Mouse (Mus musculus): ENCODE measurements at regions not wholly inside any gene's neighbourhood (a gene's known extent, or its start where the extent isn't known, plus 50 kb on each side); places are given as distances from the start of the nearest gene placed in this dataset.

DNA sequence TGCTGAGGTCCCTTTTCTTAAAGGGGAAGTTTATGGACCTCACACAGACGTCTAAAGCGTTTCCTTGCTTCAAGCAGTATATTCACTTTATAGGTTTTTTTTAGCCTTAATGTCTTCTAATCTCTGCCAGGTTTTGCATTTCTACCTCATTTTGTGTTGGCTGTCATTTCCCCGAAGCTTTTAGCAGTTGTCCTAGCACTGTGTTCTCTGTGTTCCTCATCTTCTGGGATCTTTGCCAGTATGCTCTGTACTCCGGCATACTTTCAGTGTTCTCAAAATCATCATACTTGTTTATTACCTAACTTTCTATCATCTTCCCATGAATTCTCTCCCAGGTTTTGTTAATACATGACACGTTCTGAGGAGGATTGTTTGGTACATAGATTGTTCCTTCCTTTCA, 333.5 kb upstream of the Lsamp start:
- no peak for DNase-seq

GRCm38 (mm10) chr16:39667905-39668304, 316.3 kb upstream of the Lsamp start:
- DNase-seq: no peak

- no peak for DNase-seq
These were observed 311.8 kb upstream of the Lsamp start for GRCm38 (mm10) chr16:39672096-39672985.

- DNase-seq: no peak
These were observed 308.4 kb upstream of the Lsamp start for GRCm38 (mm10) chr16:39675775-39676174.

DNA sequence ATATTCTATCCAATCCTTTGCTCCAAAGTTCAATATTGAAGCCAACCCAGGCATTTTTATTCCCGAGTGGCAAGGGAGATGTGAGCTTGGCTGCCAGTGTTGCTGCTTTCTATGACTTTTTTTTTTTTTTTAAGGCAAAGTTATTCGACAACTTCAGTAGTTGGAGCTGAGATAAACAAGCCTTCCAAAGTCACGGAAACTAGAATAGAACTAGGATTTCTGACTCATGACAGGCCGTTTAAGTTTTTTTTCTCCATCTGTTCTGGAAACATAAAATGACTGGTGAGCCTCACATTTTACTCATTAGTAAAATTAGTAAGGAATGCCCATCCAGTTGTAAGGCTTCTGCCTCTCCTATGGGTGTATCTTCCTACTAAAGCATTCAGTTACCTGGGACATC, 305.9 kb upstream of the Lsamp start:
- no peak for DNase-seq

- DNase-seq: peak; percentile 54
These were observed 291.1 kb upstream of the Lsamp start for GRCm38 (mm10) chr16:39693061-39693460.

DNA sequence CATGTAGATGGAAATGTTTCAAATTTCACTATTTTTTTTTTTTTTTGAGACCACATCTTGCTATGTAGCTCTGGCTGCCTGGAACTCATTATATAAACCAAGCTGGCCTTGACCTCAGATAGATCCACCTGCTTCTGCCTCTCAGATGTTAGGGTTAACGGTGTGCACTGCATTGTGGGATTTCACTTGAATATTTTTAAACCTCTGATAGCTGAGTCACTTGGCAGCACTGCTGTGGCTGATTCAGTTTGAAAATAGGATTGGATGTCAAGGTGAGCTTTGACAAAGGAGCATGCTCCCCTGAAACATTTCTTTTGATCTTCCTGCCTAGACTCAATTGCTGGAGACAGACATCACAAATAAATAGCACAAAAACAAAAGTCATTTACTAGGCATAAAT, 288.3 kb upstream of the Lsamp start:
- no peak for DNase-seq

DNA sequence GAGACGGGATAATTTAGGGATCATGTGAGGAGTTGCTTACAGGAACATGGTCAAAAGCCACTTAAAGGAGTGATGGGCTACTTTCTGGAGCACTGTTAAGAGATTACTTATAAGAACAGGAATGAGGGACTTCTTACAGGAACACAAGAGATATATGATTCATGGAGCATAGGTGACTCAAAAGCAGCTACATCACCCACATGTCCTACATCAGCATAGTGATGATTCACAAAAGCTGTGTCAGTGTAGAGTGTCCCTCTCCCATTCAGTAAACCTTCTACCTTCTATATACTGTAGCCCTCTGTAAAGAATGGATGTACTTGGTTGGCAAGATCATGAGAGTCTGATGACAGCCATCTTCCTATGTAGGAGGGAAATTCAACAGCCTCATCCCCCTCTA, 285.0 kb upstream of the Lsamp start:
- no peak for DNase-seq

DNA sequence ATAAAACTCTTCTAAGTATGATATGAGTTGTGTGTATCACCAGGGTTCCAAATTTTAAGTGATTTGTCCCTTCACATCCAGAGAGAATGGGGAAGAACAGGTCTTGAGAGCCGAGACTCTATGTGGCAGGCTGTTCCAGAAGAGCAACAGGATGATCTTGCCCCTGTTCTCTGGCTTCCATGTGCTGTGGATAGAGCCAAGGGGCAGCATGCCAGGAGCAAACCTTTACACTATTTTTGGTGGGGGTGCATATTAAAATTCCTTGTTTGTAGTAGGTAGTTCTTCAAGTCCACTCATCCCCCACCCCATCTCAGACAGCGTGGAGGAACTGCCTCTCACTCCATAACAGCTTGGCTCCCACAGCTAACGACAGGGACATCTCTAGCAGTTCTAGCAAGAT, 278.0 kb upstream of the Lsamp start:
- no peak for DNase-seq

GRCm38 (mm10) chr16:39709387-39710039, 274.6 kb upstream of the Lsamp start:
- no peak for DNase-seq

DNA sequence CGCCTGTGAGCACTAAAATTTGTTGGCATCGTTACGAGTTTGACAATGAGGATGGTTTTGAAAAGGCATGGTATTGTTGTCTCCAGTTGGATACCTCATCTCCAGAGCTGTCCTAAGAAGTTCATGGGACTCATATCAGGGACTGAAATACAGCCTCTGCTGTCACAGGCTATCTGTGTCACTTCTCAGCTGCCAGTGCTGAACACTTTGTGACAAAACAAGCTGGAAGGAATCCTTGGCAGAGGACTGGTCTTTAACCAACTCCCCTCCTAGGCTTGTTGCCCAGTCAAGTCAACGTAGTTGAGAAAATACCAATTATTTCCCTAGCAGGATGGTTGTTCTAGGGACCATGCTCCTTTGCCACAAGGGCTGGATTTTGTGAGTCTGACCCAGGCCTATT, 256.6 kb upstream of the Lsamp start:
- no peak for DNase-seq

GRCm38 (mm10) chr16:39746041-39746736, 238.0 kb upstream of the Lsamp start:
- no peak for DNase-seq

- no peak for DNase-seq
These were observed 232.4 kb upstream of the Lsamp start for GRCm38 (mm10) chr16:39751748-39752147.

DNA sequence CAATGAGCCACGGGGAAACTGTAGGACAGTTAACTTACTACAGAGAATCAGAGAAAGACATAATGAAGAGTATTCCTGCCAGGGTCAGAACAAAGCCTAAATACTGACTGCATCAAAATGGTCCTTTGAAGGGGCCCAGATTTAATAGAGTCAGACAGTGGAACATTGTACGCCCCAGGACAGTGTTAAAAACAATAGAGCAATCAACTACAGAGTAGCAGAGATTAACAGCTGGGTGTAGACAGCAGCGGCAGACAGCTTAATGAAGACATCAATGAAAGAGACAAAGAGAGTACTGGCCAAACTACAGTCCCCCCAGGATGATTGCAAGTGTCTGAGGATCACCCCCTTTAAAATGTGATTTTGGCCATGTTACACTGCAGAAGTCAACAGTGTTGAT, 183.1 kb upstream of the Lsamp start:
- DNase-seq: no peak

DNA sequence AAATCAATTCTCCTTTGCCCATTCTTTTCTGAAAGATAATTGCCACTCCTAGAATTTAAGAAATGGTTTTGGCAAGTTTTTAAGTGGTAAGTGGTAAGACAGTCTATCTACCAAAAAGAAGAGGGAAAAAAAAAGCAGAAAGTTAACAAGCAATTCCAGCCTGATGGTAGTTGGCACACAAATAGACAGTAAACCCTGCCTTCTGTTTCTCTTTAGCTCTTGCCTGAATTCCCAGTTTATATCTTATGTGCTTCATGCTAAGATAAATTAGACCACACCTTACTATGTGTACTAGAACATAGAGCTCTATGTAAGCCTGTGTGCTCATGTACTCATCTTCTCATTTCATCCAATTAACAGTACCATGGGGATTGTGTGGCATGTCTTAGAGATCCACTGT, 164.0 kb upstream of the Lsamp start:
- no peak for DNase-seq

DNA sequence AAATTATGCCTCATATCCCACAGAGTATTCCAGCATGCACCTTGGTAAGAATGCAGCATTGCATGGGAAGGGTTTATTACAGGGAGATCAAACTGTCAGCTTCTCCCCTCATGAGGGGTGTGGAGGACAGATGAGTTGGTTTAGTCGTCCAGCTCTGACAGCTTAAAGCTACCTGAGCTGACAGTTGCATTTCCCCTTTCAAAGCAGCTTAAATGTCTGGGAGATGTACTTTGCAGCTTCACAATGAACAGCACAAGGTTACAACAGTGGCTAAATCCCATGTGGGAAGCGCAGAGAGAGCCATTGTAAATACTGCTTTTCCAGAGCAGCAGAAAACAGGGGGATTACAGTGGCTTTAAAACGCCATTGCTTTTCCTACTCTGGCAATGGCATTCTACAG, 149.9 kb upstream of the Lsamp start:
- DNase-seq: no peak

GRCm38 (mm10) chr16:39881525-39881924, 102.6 kb upstream of the Lsamp start:
- no peak for DNase-seq

GRCm38 (mm10) chr16:39887944-39888343, 96.2 kb upstream of the Lsamp start:
- no peak for DNase-seq
